Mouse (Mus musculus) forebrain, embryonic 12.5 days (tissue): Measurements from ENCODE around the gene Mbd6. TPM values are rescaled to one million over a fixed set of nuclear protein-coding genes. Genes with fewer than 3 reads are reported as not detected.

ENCODE experiments used
- ATAC-seq: fragments of 200-750 bp; cut with Nextera tagmentation; 2 replicates; pipeline ENCODE4 v1.8.0; 2017; ENCODE audit warnings: moderate TSS enrichment; ENCODE audit not compliant: low FRiP score
- H3K27ac ChIP-seq: fragments of 300-500 bp; sonication (generic); 2 replicates; pipeline ENCODE4 v1.5.1; 2016; ENCODE audit warnings: mild to moderate bottlenecking
- H3K27me3 ChIP-seq: fragments of 300-500 bp; sonication (generic); 2 replicates; pipeline ENCODE4 v1.6.1; 2016; ENCODE audit warnings: mild to moderate bottlenecking
- H3K36me3 ChIP-seq: fragments of 300-500 bp; sonication (generic); replicated peaks from 2 replicates; pipeline ENCODE4 v1.6.1; 2016; ENCODE audit warnings: mild to moderate bottlenecking
- H3K4me1 ChIP-seq: fragments of 300-500 bp; sonication (generic); 2 replicates; pipeline ENCODE4 v1.6.1; 2016
- H3K4me2 ChIP-seq: fragments of 300-500 bp; sonication (generic); 2 replicates; pipeline ENCODE4 v1.6.1; 2016; ENCODE audit warnings: mild to moderate bottlenecking, moderate library complexity
- H3K4me3 ChIP-seq: fragments of 300-500 bp; sonication (generic); replicated peaks from 2 replicates; pipeline ENCODE4 v1.5.1; 2016; ENCODE audit warnings: mild to moderate bottlenecking
- H3K9ac ChIP-seq: fragments of 300-500 bp; sonication (generic); 2 replicates; pipeline ENCODE4 v1.6.1; 2016; ENCODE audit warnings: mild to moderate bottlenecking
- H3K9me3 ChIP-seq: fragments of 300-500 bp; sonication (generic); 2 replicates; pipeline ENCODE4 v1.6.1; 2016
- WGBS: fragments of 180-500 bp; shearing (Covaris S2); methylation state at CpG from one replicate; pipeline ENCODE4 v1.1.7; 2016; 5-methylcytosine and 5-hydroxymethylcytosine counted together
- polyA plus RNA-seq: library from polyadenylated mRNA; unstranded; fragments of >200 nt; fragmentation: Nextera tagmentation; extraction: Ambion mirVana; gene quantifications from 2 replicates; pipeline ENCODE4 v1.2.1, GENCODE M21; 2016

Mbd6 gene
- polyA plus RNA-seq, 1 experiment from 2014 or later: 21.2 TPM

GRCm38 (mm10) chr10:127291881-127292638 is 3.2 kb upstream of the Mbd6 start:
- peak overlapping the region; percentile 98; the same call in 1 of the 2 replicates for H3K27ac ChIP-seq
- no peaks in the 10 kb centered on the region for H3K9me3 ChIP-seq
- H3K4me2 ChIP-seq: peak overlapping the region; percentile 86
- 53% methylated on average over 5 of the region's 5 CpGs for WGBS
- H3K9ac ChIP-seq: peak overlapping the region; percentile 66
- no peak for ATAC-seq
- H3K36me3 ChIP-seq: peaks cover 44% of the 10 kb centered on the region
- H3K4me1 ChIP-seq: peaks cover 40% of the 10 kb centered on the region
- H3K27me3 ChIP-seq: no peaks in the 10 kb centered on the region
- peak overlapping the region; percentile 75 for H3K4me3 ChIP-seq

- H3K4me2 ChIP-seq: peak overlapping the region; percentile 86
- peaks cover 44% of the 10 kb centered on the region for H3K36me3 ChIP-seq
- peak; percentile 42 for ATAC-seq
- peaks cover 48% of the 10 kb centered on the region for H3K4me1 ChIP-seq
- peak overlapping the region; percentile 75 for H3K4me3 ChIP-seq
- H3K9ac ChIP-seq: peak overlapping the region; percentile 66
- H3K27ac ChIP-seq: peak overlapping the region; percentile 98
- no peaks in the 10 kb centered on the region for H3K9me3 ChIP-seq
- WGBS: 2% methylated on average over 19 of the region's 19 CpGs
- H3K27me3 ChIP-seq: no peaks in the 10 kb centered on the region
These were observed 2.4 kb upstream of the Mbd6 start for GRCm38 (mm10) chr10:127290930-127291880.

GRCm38 (mm10) chr10:127290307-127290929 is 1.6 kb upstream of the Mbd6 start:
- Histone ChIP-seq H3K9me3 (no peaks in the 10 kb centered on the region), H3K4me3 (peak overlapping the region; percentile 75), H3K27me3 (no peaks in the 10 kb centered on the region), H3K4me1 (peaks cover 56% of the 10 kb centered on the region), H3K9ac (peak overlapping the region; percentile 66), H3K27ac (peak overlapping the region; percentile 98), H3K4me2 (peak overlapping the region; percentile 86), H3K36me3 (peaks cover 44% of the 10 kb centered on the region)
- ATAC-seq: peak; percentile 92
- WGBS: 1% methylated on average over 35 of the region's 47 CpGs

- WGBS: 1% methylated on average over 15 of the region's 15 CpGs
- Histone ChIP-seq H3K27ac (peak overlapping the region; percentile 98), H3K4me1 (peaks cover 62% of the 10 kb centered on the region), H3K4me2 (peak overlapping the region; percentile 86), H3K9ac (peak overlapping the region; percentile 83; the same call in 1 of the 2 replicates), H3K4me3 (peak overlapping the region; percentile 75), H3K36me3 (peaks cover 44% of the 10 kb centered on the region), H3K27me3 (no peaks in the 10 kb centered on the region), H3K9me3 (no peaks in the 10 kb centered on the region)
- peak; percentile 2 for ATAC-seq
These were observed 864 bp upstream of the Mbd6 start for GRCm38 (mm10) chr10:127289573-127290191.

- Histone ChIP-seq H3K27ac (peak overlapping the region; percentile 98), H3K27me3 (no peaks in the 10 kb centered on the region), H3K36me3 (peaks cover 44% of the 10 kb centered on the region), H3K4me1 (peaks cover 65% of the 10 kb centered on the region), H3K9me3 (no peaks in the 10 kb centered on the region), H3K9ac (peak overlapping the region; percentile 83), H3K4me2 (peak overlapping the region; percentile 86), H3K4me3 (peak overlapping the region; percentile 75)
- ATAC-seq: peak; percentile 1; the same call in 1 of the 2 replicates
- WGBS: under 1% methylated on average over 22 of the region's 28 CpGs
These were observed 454 bp downstream of the Mbd6 start for GRCm38 (mm10) chr10:127288328-127288799.

GRCm38 (mm10) chr10:127287936-127288293 is 903 bp downstream of the Mbd6 start:
- Histone ChIP-seq H3K4me1 (peaks cover 62% of the 10 kb centered on the region), H3K36me3 (peaks cover 45% of the 10 kb centered on the region)
- no peak for ATAC-seq

GRCm38 (mm10) chr10:127287271-127287935 is 1.4 kb downstream of the Mbd6 start:
- Histone ChIP-seq H3K9me3 (no peaks in the 10 kb centered on the region), H3K9ac (peak overlapping the region; percentile 83), H3K27me3 (no peaks in the 10 kb centered on the region), H3K27ac (peak overlapping the region; percentile 98), H3K4me2 (peak overlapping the region; percentile 86), H3K36me3 (peaks cover 50% of the 10 kb centered on the region), H3K4me1 (peaks cover 60% of the 10 kb centered on the region), H3K4me3 (peak overlapping the region; percentile 75)
- no peak for ATAC-seq
- WGBS: 75% methylated on average over 15 of the region's 15 CpGs

More at GRCm38 (mm10) chr10:127287936-127288293, 903 bp downstream of the Mbd6 start:
- H3K9ac ChIP-seq: peak overlapping the region; percentile 83
- WGBS: 2% methylated on average over 3 of the region's 3 CpGs
- H3K27me3 ChIP-seq: no peaks in the 10 kb centered on the region
- peak overlapping the region; percentile 75 for H3K4me3 ChIP-seq
- peak overlapping the region; percentile 98 for H3K27ac ChIP-seq
- no peaks in the 10 kb centered on the region for H3K9me3 ChIP-seq
- peak overlapping the region; percentile 86 for H3K4me2 ChIP-seq

GRCm38 (mm10) chr10:127286730-127287129 is 2.1 kb downstream of the Mbd6 start:
- Histone ChIP-seq H3K4me1 (peaks cover 53% of the 10 kb centered on the region), H3K27me3 (no peaks in the 10 kb centered on the region), H3K36me3 (peaks cover 57% of the 10 kb centered on the region), H3K4me3 (peak overlapping the region; percentile 75), H3K4me2 (peak overlapping the region; percentile 86), H3K27ac (peak overlapping the region; percentile 98), H3K9ac (0 out of 2 replicates have a peak overlapping the region, but pooled peaks have one; percentile 83), H3K9me3 (no peaks in the 10 kb centered on the region)
- no peak for ATAC-seq
- 49% methylated on average over 7 of the region's 7 CpGs for WGBS

GRCm38 (mm10) chr10:127286194-127286593 is 2.6 kb downstream of the Mbd6 start:
- no peak for ATAC-seq

GRCm38 (mm10) chr10:127285644-127286043 is 3.2 kb downstream of the Mbd6 start:
- peak overlapping the region; percentile 13 for H3K4me2 ChIP-seq
- peaks cover 45% of the 10 kb centered on the region for H3K4me1 ChIP-seq
- no peaks in the 10 kb centered on the region for H3K9me3 ChIP-seq
- H3K27me3 ChIP-seq: no peaks in the 10 kb centered on the region
- H3K4me3 ChIP-seq: 0 out of 2 replicates have a peak overlapping the region, but pooled peaks have one; percentile 1
- 80% methylated on average over 11 of the region's 13 CpGs for WGBS
- peak overlapping the region; percentile 98; the same call in 1 of the 2 replicates for H3K27ac ChIP-seq
- 0 out of 2 replicates have a peak overlapping the region, but pooled peaks have one; percentile 38 for H3K9ac ChIP-seq
- peaks cover 68% of the 10 kb centered on the region for H3K36me3 ChIP-seq
- ATAC-seq: no peak

More at GRCm38 (mm10) chr10:127286194-127286593, 2.6 kb downstream of the Mbd6 start:
- Histone ChIP-seq H3K36me3 (peaks cover 62% of the 10 kb centered on the region), H3K9me3 (no peaks in the 10 kb centered on the region), H3K4me3 (peak overlapping the region; percentile 75; the same call in 1 of the 2 replicates), H3K27me3 (no peaks in the 10 kb centered on the region), H3K4me1 (peaks cover 48% of the 10 kb centered on the region), H3K4me2 (peak overlapping the region; percentile 86), H3K27ac (peak overlapping the region; percentile 98; the same call in 1 of the 2 replicates), H3K9ac (0 out of 2 replicates have a peak overlapping the region, but pooled peaks have one; percentile 38)
- 83% methylated on average over 7 of the region's 7 CpGs for WGBS
